Mouse (Mus musculus) gastrocnemius, adult 8-10 months (tissue): ENCODE measurements at regions not wholly inside any gene's neighbourhood (a gene's known extent, or its start where the extent isn't known, plus 50 kb on each side); places are given as distances from the start of the nearest gene placed in this dataset.

Source experiments
- DNase-seq, 2 experiments: peaks; one replicate each; pipeline ENCODE4 v3.0.0; 2022; ENCODE audit warnings: low spot score in 2 of 2

DNA sequence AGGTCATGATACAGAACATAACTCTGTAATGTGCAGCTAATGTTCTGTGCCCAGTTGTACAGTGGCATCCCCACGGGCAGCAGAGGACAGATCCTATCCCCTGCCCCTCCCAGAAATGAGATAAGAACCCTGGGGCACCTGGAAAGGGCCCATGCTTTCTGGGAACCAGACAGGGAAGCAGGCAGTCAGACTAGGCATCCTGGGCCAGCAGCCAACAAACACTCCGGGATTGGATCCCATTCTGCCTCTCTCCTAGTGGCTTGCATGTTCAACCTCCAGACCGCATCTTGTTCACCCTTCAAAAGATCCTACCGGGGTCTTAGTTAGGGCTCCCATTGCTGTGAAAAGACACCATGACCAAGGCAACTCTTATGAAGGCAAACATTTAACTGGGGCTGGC lies 229.0 kb upstream of the Rpl38 start:
- DNase-seq: no peak

- no peak for DNase-seq
These were observed 232.5 kb upstream of the Rpl38 start for GRCm38 (mm10) chr11:114435788-114436187.

DNA sequence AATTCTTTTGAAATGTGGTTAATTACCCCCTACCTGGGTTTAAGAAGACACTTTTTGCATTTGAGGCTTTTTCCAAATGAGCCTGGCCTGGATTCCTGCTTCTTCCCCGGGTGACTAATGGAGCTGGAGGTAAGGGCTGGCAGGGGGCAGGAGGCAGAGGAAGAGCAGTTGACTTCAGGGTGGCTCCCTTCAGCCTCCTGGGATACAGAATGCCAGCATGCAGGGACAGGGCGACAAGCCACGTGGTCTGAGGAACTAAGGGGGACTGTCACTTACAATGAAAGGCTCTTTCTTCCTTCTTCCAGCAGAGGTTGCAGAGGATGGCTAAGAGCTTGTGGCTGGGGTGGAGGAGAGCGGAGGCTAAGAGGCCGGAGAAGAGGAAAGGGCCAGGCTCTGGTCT lies 234.8 kb upstream of the Rpl38 start:
- DNase-seq: no peak

DNA sequence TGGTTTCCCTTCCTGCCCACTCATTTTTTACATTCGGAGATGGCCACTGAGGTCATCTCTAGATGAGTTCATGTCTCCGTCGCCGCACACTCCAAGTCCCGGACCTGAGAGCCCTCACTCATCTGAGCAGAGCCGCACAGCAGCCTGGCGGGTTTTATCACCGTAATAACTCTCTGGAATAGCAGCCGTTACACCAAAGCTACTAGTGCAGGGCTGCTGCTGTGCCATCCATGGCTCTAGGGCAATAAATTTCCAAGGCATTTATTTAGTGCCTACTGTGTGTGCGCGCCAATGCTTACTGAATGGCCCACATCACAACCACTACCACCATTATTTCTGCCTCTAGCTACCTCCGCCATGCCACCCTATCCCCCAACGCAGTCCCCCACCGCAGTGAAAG lies 242.9 kb upstream of the Rpl38 start:
- no peak for DNase-seq

DNA sequence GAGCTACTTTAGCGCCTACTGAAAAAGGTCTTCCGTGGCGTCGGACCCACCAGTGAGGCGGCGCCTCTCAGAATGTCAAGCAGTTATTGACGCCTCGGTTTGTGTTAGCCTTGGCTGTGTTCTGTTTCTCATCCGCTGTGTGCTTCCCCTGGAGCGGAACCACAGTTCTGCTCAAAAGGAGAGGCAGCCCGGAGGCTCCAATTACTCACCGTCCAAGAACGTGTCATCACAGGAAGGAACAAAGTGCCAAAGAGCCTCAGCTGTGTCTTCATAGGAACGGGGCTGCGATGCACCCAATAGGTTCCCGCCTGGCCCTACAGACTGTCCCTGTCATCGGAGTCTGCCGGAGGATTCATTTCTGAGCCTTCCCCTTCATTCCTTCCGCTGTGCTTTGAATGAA lies 245.0 kb upstream of the Rpl38 start:
- DNase-seq: no peak

- DNase-seq: no peak
These were observed 249.3 kb upstream of the Rpl38 start for GRCm38 (mm10) chr11:114419002-114419401.

DNA sequence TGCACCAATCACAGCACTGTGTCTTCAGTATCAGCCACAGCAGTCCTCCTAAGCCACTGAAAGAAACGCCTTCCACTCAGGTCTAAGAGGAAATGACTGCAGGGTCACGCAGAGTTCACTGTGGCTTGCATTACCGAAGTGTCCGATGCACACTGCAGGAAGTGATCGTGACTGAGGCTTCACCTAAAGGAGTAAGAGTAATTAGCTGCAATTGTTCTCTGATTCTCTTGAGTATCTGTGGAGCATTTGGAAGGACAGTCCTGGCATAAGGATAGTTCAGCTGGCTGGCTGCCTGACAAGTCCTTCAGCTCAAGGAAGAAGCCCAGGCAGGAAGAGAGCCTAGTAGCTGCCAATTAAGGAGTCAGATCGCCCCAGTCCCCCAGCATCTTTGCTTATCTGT lies 252.2 kb upstream of the Rpl38 start:
- DNase-seq: no peak

DNA sequence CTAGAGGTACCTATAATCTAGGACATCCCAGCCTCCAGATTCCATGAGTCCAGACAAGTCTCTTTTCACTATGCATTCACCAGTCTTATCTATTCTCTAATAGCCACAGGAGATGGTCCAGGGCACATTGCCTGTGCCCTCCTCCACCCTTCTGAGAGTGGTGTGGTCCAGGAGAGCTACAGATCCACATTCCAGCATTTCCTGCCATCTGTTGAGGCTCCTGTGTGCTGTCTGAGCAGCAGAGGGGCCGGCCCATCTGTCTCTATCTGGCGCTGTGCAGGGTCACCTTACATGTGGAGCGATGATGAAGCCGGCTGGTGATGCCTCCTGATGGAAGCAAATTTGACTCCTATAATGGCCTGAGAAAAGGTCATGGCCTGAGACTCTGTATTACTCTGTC lies 263.9 kb upstream of the Rpl38 start:
- DNase-seq: no peak

GRCm38 (mm10) chr11:114402556-114403320 lies 265.6 kb upstream of the Rpl38 start:
- no peak for DNase-seq

DNA sequence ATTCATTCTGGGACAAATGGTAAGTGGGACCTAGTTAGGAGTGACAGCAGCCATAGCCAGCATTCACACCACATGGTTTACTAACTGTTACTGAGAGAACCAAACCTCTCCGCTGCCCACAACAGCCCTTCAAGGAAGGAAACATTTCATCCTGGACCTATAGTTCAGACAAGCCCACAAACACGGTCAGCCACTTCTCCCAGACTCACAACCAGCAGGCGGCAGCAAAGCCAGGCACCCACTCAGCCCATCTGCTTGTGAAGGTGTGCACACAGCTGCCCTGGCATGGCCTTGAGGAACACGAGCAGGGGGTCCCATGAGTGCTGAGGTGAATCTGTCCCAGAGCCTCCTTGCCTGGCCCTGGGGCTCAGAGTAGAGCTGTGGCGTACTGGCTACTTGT lies 267.6 kb upstream of the Rpl38 start:
- no peak for DNase-seq

GRCm38 (mm10) chr11:114392161-114392560 lies 276.2 kb upstream of the Rpl38 start:
- DNase-seq: no peak

- no peak for DNase-seq
These were observed 276.8 kb upstream of the Rpl38 start for GRCm38 (mm10) chr11:114391553-114391952.

GRCm38 (mm10) chr11:114387091-114387490 lies 281.2 kb upstream of the Rpl38 start:
- no peak for DNase-seq

DNA sequence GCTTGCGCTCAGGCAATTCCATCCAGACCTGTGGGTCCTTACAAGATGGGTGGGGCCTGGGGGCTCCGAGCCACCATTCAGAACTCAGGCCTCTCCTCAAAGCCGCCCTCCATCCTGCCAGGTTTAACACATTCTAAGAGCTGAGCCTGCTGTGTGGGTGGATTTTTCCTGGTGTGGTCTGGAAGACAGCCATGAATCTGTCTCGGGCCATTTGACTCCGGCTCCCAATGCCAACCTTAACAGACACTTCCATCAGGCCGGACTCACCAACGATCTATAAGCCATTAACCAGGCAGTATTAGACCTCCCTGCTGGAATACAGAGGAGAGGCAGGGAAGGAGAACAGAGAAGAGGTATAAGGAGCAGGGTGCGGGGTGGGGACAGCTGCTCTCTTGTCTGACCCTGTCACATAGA lies 288.9 kb upstream of the Rpl38 start:
- no peak for DNase-seq

- no peak for DNase-seq
These were observed 292.4 kb upstream of the Rpl38 start for GRCm38 (mm10) chr11:114375921-114376320.

GRCm38 (mm10) chr11:114370708-114371107 lies 297.6 kb upstream of the Rpl38 start:
- DNase-seq: no peak

- no peak for DNase-seq
These were observed 300.5 kb upstream of the Rpl38 start for GRCm38 (mm10) chr11:114367779-114368178.

DNA sequence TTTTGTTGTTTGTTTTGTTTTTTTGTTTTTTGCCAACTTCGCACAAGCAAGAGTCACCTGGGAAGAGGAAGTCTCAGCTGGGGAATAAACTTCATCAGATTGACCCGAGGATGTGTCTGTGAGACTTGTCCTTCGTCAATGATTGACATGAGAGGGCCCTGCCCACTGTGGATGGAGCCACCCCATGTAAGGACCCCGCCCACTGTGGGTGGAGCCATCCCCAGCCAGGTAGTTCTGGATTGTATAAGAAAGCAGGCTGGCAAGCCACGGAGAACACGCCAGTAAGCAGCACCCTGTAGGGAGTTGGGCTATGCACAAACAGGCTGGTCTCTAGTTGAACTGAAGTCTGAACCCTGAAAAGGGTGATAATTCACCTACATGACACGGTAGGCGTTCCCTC lies 294.1 kb upstream of the Sdk2 start:
- no peak for DNase-seq

- no peak for DNase-seq
These were observed 293.5 kb upstream of the Sdk2 start for GRCm38 (mm10) chr11:114360321-114360720.

- no peak for DNase-seq
These were observed 285.4 kb upstream of the Sdk2 start for GRCm38 (mm10) chr11:114352146-114352795.

DNA sequence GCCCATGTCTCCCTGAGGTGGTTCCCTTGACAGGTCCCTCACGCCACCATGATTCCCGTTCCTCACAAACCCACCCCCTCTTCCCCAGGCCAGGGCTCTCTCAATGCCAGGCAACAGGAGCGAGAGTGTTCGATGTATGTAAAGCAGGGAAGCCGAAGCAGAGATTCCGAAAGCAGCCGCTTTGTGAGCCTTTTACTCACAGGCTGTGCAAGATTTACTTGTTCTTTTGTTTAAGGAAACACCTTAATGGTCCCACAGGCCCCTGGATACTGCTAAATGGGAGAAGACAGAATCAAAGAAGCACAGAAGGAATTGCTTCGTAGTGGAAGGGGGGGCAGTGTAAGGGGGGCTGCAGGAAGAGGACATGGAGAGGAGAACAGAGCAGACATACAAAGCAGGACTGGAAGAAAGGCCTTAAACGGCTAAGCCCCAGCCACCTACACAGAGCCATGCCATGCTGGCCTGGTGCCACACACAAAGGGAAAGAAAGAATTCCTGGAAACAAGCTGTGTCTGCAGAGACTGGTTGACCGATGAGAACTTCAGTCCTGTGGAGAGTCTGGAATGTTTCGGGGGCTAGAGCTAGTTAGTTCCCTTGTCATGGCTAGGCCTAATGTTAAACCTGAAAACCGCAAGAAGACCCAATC lies 270.1 kb upstream of the Sdk2 start:
- DNase-seq: no peak

DNA sequence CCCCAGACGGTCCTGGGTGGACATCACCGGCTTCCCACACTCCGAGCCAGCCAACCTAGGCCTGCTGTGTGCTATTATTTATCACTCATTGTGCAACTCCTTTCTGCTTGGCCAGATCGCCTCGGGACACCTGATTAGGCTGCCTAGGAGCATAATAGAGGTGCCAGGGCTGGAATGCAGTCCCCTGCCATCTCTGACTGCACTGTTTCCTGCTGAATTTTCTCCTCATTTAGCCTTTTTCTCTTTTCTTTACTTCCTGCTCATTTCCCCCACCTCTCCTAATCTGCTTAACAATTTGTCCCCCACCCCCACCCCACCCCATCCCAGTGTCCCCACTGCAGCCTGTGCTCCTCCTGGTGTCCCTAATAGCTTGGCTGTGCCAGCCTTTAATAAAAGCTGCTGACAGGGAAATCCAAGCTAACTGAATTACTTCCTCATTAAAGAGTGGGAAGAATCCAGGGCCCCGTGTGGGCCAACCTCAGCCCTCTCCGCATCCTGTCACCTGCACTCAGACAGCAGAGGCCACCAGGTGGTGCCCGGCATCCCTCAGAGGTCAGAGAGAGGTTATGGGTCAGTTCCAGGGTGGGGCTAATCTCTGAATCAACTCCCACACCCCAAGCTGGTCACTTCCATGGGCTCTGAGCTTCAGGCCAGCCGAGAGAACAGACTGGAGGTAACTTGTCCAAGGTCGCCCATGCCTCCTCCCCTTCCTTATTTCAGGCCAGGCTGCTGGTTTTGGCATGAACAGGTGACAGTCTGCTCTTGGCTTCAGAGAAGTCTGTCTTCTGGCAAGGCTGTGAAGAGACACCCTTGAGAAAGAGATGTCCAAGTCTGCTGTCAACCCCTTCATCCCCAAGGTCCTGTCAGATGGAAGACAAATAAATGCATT lies 269.3 kb upstream of the Sdk2 start:
- DNase-seq: no peak
